Mouse (Mus musculus) cerebellum, adult 8-10 months (tissue): Measurements from ENCODE around the gene Cyp26a1.

Experiments used
- DNase-seq: peaks from one replicate; pipeline ENCODE4 v3.0.0; 2022

The Cyp26a1 gene

DNA sequence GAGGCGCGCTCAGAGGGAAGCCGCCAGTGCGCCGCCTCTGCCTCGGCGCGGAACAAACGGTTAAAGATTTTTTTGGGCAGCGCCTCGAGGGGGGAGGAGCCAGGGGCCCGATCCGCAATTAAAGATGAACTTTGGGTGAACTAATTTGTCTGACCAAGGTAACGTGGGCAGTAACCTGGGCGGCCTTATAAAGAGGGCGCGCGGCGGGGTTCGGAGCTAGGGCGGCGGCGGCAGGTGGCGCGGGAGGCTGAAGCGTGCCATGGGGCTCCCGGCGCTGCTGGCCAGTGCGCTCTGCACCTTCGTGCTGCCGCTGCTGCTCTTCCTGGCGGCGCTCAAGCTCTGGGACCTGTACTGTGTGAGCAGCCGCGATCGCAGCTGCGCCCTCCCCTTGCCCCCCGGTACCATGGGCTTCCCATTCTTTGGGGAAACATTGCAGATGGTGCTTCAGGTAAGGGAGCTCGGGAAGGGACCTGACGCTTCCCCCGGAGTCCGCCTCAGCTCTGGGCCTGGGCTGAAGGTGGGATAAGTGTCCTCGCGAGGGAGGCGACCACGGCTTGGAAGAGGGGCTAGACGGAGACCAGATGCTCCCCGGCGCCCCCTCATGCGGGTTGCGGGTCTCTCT, at the start of gene Cyp26a1:
Gene Cyp26a1, plus strand, starts transcription at position 148 of the 622 bp plus-strand sequence.
- no peak for DNase-seq

DNA sequence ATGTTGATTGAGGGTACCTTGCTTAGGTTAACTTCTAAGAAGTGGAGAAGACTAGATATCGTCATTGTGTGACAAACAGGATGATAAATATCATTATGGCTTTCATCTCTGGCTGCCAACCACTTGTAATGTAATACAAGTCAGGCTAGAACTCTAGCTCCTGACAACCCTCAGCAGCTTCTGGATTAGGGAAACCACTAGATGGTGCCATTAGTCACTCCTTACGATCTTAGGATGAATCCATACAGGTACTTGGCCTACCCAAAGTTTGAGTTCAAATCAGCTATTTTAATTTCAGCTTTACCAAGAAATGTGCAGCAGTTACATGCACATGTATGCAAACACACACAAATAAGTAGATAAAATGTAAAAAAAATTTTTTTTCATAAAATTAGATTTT, 49.6 kb upstream of the Cyp26a1 start:
- DNase-seq, result no peak

DNA sequence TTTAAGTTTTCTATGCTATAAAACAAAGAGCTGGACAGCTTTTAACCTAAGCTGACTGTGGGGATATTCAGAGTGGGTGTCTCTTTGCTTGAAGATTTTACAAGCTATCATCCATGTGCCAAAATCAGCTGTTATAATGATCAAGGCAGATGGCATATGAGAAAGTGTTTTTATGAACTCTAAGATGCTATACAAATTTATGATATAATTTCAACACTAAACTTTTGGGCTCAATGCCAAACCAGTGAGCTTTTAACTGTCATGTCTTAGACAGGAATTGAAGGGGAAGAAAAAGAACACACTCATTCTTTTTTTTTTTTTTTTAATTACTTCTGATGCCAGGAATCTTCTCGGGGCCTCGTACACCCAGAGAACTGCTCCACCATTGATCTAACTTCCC, 47.1 kb upstream of the Cyp26a1 start:
- DNase-seq, result no peak

GRCm38 (mm10) chr19:37654012-37654411, 43.6 kb upstream of the Cyp26a1 start:
- DNase-seq, result no peak

DNA sequence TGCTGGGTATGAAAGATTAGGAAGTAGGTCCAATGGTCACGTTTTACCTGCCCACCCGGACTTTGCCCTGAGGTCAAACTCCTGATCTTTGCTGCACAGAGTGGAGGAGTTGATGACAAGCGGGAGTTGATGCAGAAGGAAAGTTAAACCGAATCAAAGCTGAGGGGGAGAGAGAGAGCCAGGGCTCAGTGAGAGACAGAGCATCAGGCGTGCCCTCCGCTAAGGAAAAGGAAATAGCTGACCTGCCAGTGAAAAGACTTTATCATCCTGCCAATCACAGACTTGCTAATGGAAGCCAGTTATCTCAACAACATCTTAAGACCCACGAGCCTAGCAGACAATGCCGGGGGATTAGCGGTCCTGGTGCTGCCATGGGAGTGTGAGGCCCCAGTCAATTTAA, 41.2 kb upstream of the Cyp26a1 start:
- no peak for DNase-seq

- DNase-seq, result no peak
Observed at GRCm38 (mm10) chr19:37665256-37665655, 32.3 kb upstream of the Cyp26a1 start.

DNA sequence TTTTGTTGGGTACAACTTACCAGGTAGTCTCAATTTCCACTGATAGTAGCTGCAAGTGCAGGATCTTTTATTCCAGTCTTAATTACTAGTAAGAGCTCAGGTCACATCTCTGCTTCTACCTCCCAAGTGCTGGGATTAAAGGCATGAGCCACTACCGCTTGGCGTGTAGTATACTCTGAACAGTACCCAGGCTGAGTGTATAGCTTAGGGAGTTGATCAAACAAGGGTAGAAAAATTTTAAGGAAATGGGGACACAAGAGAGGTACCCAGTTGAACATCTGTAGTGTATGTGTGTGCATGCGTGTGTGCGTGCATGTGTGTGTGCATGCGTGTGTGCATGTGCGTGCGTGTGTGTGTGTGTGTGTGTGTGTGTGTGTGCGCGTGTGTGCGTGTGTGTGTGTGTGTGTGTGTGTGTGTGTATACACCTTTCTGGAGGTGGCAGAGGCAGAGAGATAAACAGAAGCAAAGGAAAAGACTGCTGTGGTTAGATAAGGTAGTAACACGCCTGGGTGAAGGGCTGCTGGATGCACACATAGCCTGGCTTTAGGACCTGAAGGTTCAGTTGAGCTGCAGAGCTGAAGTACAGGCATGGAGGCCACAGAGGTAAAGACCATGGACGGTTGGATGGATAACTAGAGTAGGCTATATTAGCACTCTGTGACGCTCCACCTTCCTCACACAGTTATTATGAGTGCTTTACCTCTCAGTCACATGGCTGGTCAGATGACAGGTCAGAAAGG, 29.6 kb upstream of the Cyp26a1 start:
- DNase-seq, result no peak

DNA sequence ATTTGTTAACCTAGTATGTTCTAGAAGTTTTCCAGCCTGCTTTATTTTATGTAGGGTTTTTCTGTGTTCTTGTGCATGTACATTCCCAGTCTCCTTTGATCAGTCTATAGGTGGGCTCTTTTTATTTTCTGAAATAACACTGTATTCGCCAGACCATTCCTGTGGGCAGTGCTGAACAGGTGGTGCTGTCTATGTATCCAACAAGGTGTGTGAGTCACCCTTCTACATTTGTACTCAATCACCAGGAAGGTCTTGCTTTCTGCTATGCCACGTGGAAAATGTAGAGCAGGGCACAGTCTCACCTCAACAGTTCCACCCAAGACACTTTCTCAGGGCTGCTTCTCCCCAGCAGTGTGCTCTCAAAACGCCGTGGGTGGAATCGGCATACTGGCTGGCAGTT, 28.9 kb upstream of the Cyp26a1 start:
- DNase-seq, result no peak

DNA sequence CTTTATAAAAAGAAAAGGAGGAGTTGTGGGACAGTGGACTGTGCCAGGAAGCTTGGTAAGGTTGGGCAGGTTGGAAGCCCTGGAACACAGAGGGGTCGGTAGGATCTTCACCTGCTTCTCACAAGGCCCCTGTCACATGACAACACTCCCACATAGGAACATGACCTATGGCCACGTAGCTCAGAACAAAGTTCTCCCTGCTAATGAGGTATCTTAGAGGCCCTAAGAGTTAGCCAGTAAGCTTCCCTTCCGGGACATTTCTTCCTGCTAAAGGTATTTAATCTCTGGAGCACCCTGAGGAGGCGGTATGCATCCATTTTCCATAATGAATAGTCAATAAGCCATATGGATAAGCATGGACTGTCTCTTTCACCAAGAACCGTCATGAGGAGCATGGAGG, 28.1 kb upstream of the Cyp26a1 start:
- no peak for DNase-seq

DNA sequence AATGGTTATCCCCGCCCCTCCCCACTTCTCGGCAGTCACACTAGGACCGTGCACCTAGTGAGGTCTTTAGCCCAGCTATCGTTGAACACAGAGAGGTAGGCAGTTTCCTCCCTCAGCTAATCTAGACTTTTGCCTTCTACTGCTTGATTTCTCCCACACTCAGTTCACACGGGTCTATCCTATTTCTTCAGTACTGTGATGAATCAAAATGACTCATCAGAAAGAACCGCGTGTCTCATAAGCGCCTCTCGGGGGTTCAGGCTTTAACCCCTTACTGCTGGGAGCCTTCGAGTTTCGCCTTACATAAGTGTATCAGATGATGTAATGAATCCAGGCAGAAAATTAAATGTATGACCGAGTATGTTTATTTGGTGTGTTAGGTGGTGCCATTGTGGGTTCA, 24.2 kb upstream of the Cyp26a1 start:
- DNase-seq, result no peak

DNA sequence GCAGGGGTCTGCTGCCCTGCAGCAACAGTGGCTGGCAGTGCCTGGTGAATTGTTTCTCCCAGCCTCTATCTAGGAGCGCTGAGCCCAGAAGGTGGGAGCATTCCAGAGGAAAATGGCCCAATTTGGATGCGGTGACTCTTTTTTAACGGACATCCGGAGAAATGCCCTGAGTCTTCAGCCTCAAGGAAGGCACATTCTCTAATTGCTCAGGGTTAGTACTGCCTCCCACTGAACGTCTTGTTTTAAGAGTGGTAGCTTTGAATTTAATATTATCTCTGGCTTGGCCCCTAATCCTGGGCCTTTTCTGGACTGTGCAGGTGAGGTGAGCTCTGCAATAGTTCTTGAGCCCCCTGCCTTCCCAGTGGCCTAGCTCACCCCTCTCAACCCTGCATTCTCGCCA, 12.3 kb upstream of the Cyp26a1 start, which contains the start of gene Cyp26c1:
Gene Cyp26c1, plus strand, starts transcription at position 301 of the 400 bp plus-strand sequence.
- DNase-seq, result no peak

GRCm38 (mm10) chr19:37686347-37686746, 11.3 kb upstream of the Cyp26a1 start:
- DNase-seq, result no peak

GRCm38 (mm10) chr19:37686941-37687850, 10.4 kb upstream of the Cyp26a1 start:
- DNase-seq, result no peak

GRCm38 (mm10) chr19:37689478-37689877, 8.1 kb upstream of the Cyp26a1 start:
- DNase-seq, result no peak

DNA sequence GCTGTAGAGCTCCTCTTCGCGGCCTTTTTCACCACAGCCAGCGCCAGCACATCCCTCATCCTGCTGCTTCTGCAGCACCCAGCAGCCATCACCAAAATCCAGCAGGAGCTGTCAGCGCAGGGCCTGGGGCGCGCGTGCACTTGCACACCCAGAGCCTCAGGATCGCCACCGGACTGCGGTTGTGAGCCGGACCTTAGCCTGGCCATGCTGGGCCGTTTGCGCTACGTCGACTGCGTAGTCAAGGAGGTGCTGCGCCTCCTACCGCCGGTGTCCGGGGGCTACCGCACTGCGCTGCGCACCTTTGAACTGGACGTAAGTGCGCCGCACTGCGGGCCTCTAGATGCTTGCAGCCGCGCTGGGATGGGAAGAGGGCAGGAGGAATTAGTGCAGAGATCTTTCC, 6.9 kb upstream of the Cyp26a1 start:
- no peak for DNase-seq

DNA sequence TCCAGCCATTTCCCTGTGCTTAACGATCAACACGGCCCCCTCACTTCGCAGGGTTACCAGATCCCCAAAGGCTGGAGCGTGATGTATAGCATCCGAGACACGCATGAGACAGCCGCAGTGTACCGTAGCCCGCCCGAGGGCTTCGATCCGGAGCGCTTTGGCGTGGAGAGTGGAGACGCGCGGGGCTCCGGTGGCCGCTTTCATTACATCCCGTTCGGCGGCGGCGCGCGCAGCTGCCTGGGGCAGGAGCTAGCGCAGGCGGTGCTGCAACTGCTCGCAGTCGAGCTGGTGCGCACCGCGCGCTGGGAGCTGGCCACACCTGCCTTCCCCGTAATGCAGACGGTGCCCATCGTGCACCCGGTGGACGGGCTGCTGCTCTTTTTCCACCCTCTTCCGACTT, 4.7 kb upstream of the Cyp26a1 start:
- DNase-seq, result no peak

DNA sequence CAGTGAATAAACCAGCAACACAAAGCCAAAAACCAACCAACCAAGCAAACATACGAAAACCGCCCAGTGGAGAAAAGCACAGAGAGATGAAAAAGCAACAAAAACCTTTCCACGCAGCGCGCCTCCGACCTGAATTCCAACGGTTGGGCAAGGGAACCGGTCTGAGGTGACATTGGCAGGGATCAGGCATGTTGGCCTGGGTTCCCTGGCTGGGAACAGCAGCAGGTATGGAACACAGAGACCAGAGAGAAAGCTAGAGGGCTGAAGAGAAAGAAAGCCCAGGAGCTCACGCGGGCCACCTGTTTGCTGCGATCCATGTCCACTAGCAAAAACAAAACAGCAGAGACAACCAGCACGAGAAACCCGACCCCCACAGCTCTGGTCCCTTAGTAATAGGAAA, 2.5 kb upstream of the Cyp26a1 start:
- DNase-seq, result no peak

- no peak for DNase-seq
Observed at GRCm38 (mm10) chr19:37695762-37696602, 1.6 kb upstream of the Cyp26a1 start.

DNA sequence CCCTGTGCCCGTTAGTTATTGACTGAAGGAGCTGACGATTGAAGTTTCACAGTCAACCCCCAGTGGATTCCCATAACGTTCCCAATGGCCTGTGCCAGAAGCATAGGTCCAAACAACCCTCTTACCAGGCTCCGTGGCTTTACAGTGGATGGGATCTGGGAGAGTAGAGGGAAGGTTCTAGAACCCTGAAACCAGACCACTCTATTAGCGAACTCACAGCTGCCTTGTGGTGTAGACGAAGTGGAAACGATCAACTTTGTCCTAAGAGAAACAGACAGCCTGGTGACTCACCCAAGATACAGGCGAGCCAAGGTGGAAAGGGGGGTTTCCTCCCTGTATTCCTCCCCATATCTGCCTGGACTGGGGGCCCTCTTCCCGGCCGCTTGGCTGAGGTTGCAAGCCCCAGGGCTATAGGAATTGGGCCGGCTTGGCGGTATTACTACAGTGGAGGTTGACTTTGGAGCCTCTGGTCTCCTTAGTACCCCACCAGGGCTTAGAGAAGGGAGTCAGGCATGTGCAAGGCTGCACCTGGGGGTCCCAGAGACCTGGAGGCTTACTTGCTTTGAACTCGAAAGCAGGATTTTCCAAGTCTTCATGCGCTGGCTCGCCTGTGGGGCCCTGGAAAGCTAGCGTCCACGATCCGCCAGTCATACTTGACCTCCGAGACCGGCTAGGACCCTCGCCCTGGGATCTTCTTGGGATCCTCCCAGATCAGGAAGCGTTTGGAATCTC, 829 bp upstream of the Cyp26a1 start:
- DNase-seq, result no peak

DNA sequence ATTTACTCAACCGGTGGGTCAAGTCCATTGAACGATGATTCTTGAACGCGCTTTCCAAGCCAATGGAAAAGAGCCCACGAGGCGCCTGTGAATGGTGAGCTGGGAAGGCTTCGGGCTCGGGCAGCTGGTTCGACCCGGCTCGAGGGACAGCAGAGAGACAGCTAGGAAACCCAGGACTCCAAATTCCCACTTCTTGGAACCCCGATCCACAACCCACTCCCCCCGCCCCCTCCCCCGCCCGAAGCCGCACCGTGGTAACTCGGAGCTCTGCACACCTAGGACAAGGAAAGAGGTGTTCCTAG, 312 bp upstream of the Cyp26a1 start:
- no peak for DNase-seq

DNA sequence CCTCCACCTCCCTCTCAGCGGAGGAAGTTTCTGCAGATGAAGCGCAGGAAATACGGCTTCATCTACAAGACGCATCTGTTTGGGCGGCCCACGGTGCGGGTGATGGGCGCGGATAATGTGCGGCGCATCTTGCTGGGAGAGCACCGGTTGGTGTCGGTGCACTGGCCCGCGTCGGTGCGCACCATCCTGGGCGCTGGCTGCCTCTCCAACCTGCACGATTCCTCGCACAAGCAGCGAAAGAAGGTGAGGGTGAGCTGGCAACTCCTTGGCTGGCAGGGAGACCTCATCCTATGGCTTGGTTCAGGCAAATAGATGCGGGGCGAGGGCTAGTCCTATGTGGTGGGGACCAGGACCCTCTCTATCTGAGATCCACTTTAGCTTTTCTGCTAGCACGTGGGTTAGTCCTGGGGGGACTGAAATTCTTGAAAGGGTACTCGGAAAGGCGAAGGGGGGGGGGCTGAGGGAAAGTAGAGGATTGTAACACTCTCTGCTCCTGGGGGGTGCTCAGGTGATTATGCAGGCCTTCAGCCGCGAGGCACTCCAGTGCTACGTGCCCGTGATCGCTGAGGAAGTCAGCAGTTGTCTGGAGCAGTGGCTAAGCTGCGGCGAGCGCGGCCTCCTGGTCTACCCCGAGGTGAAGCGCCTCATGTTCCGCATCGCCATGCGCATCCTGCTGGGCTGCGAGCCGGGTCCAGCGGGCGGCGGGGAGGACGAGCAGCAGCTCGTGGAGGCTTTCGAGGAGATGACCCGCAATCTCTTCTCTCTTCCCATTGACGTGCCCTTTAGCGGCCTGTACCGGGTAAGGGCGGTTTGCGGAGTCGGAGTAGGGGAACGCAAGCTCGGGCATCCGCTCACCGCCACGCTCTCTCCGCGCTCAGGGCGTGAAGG, 919 bp downstream of the Cyp26a1 start:
- no peak for DNase-seq
